In genomic region chr17:76451296-76451834, GRCm38 (mm10) we compare ENCODE assay signal across 12 mouse cellular contexts.
A peak's percentile ranks its signal among the peaks of the same experiment; 100 is the strongest.
DNase-seq lines count a peak whose midpoint lies in the region; ATAC-seq and TF ChIP-seq lines count a peak whose summit lies in the region.
"Had no signal": no experiment of that assay in that cellular context is flagged by ENCODE, and none has a peak within 500 bp of the region (broad histone marks: within the 10 kb centered on the region; RNA-seq: fewer than 3 reads in every experiment).

No protein-coding gene starts in this region.

- H3K4me3 ChIP-seq in forebrain, embryonic 13.5 days, result no peak overlapping the region
- no peak overlapping the region for H3K4me3 ChIP-seq in forebrain, embryonic 10.5 days
- H3K4me3 ChIP-seq in forebrain, embryonic 14.5 days (ENCODE audit: low read depth, low read length), result no peak overlapping the region
- H3K4me3 ChIP-seq in midbrain, embryonic 12.5 days, result no peak overlapping the region
- no peak overlapping the region for H3K4me3 ChIP-seq in kidney, adult 2 months (ENCODE audit: insufficient read depth, low read depth, low read length)
- H3K4me3 ChIP-seq: layer of hippocampus, adult 2 months; liver, embryonic 12.5 days; myocyte had no signal

- H3K27ac ChIP-seq in forebrain, embryonic 13.5 days, result no peak overlapping the region
- H3K27ac ChIP-seq in forebrain, embryonic 10.5 days, result no peak overlapping the region
- no peak overlapping the region for H3K27ac ChIP-seq in forebrain, embryonic 14.5 days (ENCODE audit: low read depth, low read length)
- H3K27ac ChIP-seq in midbrain, embryonic 12.5 days (replicated peaks), result no peak overlapping the region
- H3K27ac ChIP-seq in kidney, adult 2 months (ENCODE audit: insufficient read depth, low read depth, low read length), result no peak overlapping the region
- H3K27ac ChIP-seq: layer of hippocampus, adult 2 months; liver, embryonic 12.5 days had no signal

- 0 out of 2 replicates have a peak, but pooled peaks cover 2% of the 10 kb centered on the region for H3K4me1 ChIP-seq in forebrain, embryonic 13.5 days
- peaks cover 6% of the 10 kb centered on the region for H3K4me1 ChIP-seq in forebrain, embryonic 10.5 days
- H3K4me1 ChIP-seq in forebrain, embryonic 14.5 days (ENCODE audit: control insufficient read depth, insufficient read depth, low read length), result no peaks in the 10 kb centered on the region
- 0 out of 2 replicates have a peak, but pooled peaks cover 5% of the 10 kb centered on the region for H3K4me1 ChIP-seq in midbrain, embryonic 12.5 days
- no peaks in the 10 kb centered on the region for H3K4me1 ChIP-seq in kidney, adult 2 months (ENCODE audit: control insufficient read depth, insufficient read depth, low read length)
- H3K4me1 ChIP-seq: liver, embryonic 12.5 days had no signal

- peak; percentile 16; the same call in 1 of the 2 replicates for ATAC-seq in forebrain, embryonic 13.5 days
- peak; percentile 46; the same call in 1 of the 2 replicates for ATAC-seq in forebrain, embryonic 14.5 days
- peak; percentile 47; the same call in 1 of the 2 replicates for ATAC-seq in midbrain, embryonic 12.5 days (ENCODE audit: low FRiP score, low read depth)
- ATAC-seq: activated CD4-positive, CD25-positive, alpha-beta regulatory T cell, adult 4 months; liver, embryonic 12.5 days had no signal

- DNase-seq in forebrain, embryonic 10.5 days (ENCODE audit: extremely low spot score, low spot score), result no peak
- peak; percentile 54 for DNase-seq in Muller cell, postnatal 12 days (ENCODE audit: inconsistent ontology term)
- DNase-seq in forebrain, embryonic 14.5 days (ENCODE audit: low spot score), result peak; percentile 32
- no peak for DNase-seq in kidney, adult 2 months
- no peak for DNase-seq in left cerebral cortex, adult 8-10 months (ENCODE audit: low spot score in 2 of 2)
- DNase-seq in adrenal gland, adult 2 months, result no peak

- H3K36me3 ChIP-seq in forebrain, embryonic 13.5 days (ENCODE audit: poor library complexity, severe bottlenecking), result no peaks in the 10 kb centered on the region
- no peaks in the 10 kb centered on the region for H3K36me3 ChIP-seq in forebrain, embryonic 10.5 days (replicated peaks)
- no peaks in the 10 kb centered on the region for H3K36me3 ChIP-seq in forebrain, embryonic 14.5 days (ENCODE audit: control insufficient read depth, insufficient read depth, low read length)
- H3K36me3 ChIP-seq in midbrain, embryonic 12.5 days, result no peaks in the 10 kb centered on the region
- H3K36me3 ChIP-seq in kidney, adult 2 months (ENCODE audit: control insufficient read depth, insufficient read depth, low read length), result no peaks in the 10 kb centered on the region
- H3K36me3 ChIP-seq: liver, embryonic 12.5 days had no signal

- H3K4me2 ChIP-seq in forebrain, embryonic 13.5 days, result no peak overlapping the region
- H3K4me2 ChIP-seq in forebrain, embryonic 14.5 days (ENCODE audit: low read length), result no peak overlapping the region
- H3K4me2 ChIP-seq in midbrain, embryonic 12.5 days (replicated peaks), result no peak overlapping the region
- H3K4me2 ChIP-seq: liver, embryonic 12.5 days had no signal

- H3K27me3 ChIP-seq in forebrain, embryonic 13.5 days, result no peaks in the 10 kb centered on the region
- H3K27me3 ChIP-seq in forebrain, embryonic 10.5 days (ENCODE audit: poor library complexity, severe bottlenecking), result no peaks in the 10 kb centered on the region
- no peaks in the 10 kb centered on the region for H3K27me3 ChIP-seq in forebrain, embryonic 14.5 days (replicated peaks; ENCODE audit: control insufficient read depth, insufficient read depth, low read length)
- peaks cover 3% of the 10 kb centered on the region; the same call in 1 of the 2 replicates for H3K27me3 ChIP-seq in midbrain, embryonic 12.5 days
- no peaks in the 10 kb centered on the region for H3K27me3 ChIP-seq in kidney, adult 2 months (replicated peaks; ENCODE audit: control insufficient read depth, insufficient read depth, low read length)
- H3K27me3 ChIP-seq: liver, embryonic 12.5 days had no signal

- no peak overlapping the region for H3K9ac ChIP-seq in forebrain, embryonic 13.5 days
- no peak overlapping the region for H3K9ac ChIP-seq in forebrain, embryonic 14.5 days (ENCODE audit: low read length)
- no peak overlapping the region for H3K9ac ChIP-seq in midbrain, embryonic 12.5 days (replicated peaks)
- H3K9ac ChIP-seq: liver, embryonic 12.5 days had no signal

- H3K9me3 ChIP-seq in forebrain, embryonic 13.5 days (replicated peaks), result no peaks in the 10 kb centered on the region
- no peaks in the 10 kb centered on the region for H3K9me3 ChIP-seq in forebrain, embryonic 10.5 days
- H3K9me3 ChIP-seq in forebrain, embryonic 14.5 days (replicated peaks; ENCODE audit: control insufficient read depth, low read length), result no peaks in the 10 kb centered on the region
- no peaks in the 10 kb centered on the region for H3K9me3 ChIP-seq in midbrain, embryonic 12.5 days
- H3K9me3 ChIP-seq: liver, embryonic 12.5 days had no signal

- no peak for TF ChIP-seq POLR2A in kidney, adult 2 months (IDR thresholded peaks at IDR 0.05; ENCODE audit: low read depth, low read length)

- WGBS in forebrain, embryonic 13.5 days, result 12% methylated on average over 4 of the region's 4 CpGs
- 25% methylated on average over 4 of the region's 4 CpGs for WGBS in forebrain, embryonic 10.5 days
- WGBS in forebrain, embryonic 14.5 days, result 22% methylated on average over 4 of the region's 4 CpGs
- WGBS in midbrain, embryonic 12.5 days, result 26% methylated on average over 4 of the region's 4 CpGs
- WGBS in kidney, adult 2 months, result 83% methylated on average over 4 of the region's 4 CpGs

- TF ChIP-seq CTCF in kidney, adult 2 months (conservative IDR thresholded peaks at IDR 0.05; ENCODE audit: insufficient read depth, insufficient read length, low read depth, low read length), result no peak

Comparison
In these comparisons a context has a peak if more than half of its experiments do, and no peak if none do; other contexts are left out.
1. DNase-seq: peak in Muller cell, postnatal 12 days (single experiment) and forebrain, embryonic 14.5 days (single experiment); none in forebrain, embryonic 10.5 days (single experiment), kidney, adult 2 months (single experiment), left cerebral cortex, adult 8-10 months (0 of 2) and adrenal gland, adult 2 months (single experiment).
2. Peak in every context shown above with its lines, with median percentiles within 50 percentile points of each other: ATAC-seq.